Mouse (Mus musculus) retina, adult 2 months (tissue): ENCODE measurements around the gene Dcaf5.
A peak's percentile ranks its signal among the peaks of the same experiment; 100 is the strongest.

Experiments
- DNase-seq: peaks from one replicate; pipeline ENCODE4 v3.0.0-alpha.2; 2012; ENCODE audit warnings: low read depth, low spot score

The Dcaf5 gene

DNA sequence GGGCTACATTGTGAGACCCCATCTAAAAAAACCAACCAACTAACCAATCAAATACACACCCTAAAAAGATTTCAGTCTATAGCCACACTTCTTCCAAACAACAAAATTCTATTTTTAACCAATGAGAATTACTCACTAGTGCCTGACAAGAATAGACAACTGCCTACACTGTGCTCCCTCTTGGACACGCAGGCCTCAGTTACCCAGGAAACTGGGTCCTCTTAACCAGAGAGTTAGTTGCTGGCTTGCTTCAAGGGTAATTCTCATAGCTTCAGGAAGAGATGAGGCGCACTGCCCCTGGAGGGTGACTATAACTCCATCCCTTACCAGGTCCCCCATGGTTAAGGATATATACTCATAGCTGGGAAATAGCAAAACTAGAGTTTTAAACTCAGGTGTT is 95.5 kb downstream of the Dcaf5 start:
- no peak for DNase-seq

DNA sequence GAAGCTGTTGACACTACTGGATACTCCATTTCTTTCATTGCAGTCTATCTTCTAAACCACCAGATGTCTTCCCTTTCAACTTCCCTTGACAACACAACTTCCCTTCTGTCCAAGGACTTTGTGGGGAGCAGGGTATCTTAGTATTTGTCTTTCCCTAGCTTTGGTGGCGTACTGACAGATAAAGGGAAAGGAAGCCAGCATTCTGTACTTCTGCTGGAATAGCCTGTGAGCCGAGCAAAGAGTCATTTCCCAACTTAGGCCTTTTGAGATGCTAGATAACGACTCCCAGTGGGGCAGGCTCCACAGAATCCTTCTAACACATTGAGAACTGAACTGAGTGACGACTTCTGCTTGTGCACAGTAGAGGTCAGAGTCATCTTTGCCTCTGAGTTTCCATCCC is 102.2 kb downstream of the Dcaf5 start:
- DNase-seq, result no peak

DNA sequence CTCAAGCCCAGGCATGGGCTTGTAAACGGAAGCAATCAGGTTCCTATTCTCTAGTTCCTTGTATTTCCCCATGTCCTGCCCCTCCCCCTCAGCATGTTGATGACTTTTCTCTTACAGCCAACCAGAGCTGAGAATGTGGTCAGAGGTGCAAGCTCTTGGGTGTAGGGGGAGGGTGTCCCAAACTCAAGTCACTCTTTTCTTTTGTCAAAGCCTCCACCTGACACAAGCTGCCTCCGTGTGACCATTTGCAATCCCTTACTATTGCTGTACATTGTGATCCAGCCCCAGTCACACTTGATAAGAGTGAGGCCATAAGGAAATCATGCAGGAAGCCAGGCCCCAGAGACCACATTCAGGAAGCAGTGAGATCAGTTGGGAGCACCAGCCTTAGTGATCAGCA is 104.8 kb downstream of the Dcaf5 start:
- DNase-seq, result no peak

DNA sequence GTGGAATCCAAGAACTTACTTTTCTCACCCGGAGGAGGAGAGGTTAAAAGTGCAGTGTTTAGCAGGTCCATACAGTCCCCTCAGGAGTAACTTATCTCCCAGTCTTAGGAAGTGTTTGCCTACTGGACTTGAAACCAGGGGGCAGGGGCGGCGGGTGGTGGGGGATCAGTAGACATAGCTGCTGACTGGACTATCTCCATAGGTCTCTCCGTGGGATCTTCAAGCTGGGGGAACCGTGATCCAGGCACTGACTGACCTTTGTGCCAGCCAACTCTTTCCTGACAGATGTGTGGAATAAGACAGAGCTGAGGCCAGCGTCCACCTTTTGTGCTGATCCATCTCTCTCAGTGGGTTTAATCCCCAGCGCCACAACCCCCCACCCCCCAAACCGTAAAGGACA is 105.6 kb downstream of the Dcaf5 start:
- DNase-seq, result no peak

DNA sequence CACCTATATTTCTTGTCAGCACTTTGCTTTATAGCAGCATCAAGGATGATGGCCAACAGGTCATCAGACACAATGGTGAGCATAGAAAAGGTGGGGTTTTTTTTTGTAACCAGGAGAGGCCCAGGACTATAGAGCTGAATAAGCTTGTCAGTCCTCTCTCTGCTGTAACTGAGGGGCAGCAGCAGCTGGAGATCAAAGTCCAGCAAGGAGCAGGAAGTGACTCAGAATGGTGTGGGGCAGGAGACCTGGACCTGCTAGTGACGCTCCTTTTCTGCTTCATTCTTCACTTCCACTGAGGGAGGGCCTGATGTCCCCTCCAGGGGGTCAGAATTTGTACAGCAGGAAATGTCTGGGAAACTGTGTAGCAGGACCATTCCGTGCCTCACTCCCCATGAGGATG is 106.8 kb downstream of the Dcaf5 start:
- DNase-seq, result no peak

DNA sequence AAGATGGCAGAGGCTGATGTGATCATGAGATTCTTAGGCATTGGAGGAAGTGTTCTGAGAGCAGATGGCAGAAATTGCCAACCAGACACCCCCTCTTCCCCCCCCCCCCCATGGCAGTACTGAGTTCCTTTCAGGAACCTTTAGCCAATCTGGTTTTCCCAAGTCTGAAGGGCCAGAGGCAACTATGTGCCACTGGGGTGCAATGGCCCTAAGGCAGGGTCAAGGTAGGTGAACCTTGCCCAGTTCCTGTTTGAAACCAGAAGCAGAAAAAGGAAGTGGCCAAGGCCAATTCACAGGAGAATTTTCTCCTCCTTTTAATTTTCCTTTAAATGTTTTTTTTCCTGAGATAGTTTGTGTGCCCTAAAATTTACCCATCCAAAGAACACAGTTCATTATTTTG is 110.4 kb downstream of the Dcaf5 start:
- no peak for DNase-seq

DNA sequence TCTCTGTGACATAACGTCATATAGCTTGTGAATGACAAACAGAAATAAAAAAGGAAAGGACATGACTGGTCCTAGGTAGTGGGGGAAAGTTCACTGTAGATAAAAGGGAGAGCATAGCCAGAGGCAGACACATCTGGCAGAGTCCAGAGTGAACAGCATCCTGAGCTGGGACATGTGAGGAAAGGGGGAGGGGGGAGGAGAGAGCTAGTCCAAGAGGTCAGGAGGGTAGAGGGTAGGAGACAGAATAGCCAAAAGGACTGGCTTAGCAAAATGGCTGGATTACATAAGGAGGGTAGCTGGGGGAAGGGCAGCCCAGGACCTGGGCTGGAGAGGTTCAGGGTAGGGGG is 111.6 kb downstream of the Dcaf5 start:
- no peak for DNase-seq

DNA sequence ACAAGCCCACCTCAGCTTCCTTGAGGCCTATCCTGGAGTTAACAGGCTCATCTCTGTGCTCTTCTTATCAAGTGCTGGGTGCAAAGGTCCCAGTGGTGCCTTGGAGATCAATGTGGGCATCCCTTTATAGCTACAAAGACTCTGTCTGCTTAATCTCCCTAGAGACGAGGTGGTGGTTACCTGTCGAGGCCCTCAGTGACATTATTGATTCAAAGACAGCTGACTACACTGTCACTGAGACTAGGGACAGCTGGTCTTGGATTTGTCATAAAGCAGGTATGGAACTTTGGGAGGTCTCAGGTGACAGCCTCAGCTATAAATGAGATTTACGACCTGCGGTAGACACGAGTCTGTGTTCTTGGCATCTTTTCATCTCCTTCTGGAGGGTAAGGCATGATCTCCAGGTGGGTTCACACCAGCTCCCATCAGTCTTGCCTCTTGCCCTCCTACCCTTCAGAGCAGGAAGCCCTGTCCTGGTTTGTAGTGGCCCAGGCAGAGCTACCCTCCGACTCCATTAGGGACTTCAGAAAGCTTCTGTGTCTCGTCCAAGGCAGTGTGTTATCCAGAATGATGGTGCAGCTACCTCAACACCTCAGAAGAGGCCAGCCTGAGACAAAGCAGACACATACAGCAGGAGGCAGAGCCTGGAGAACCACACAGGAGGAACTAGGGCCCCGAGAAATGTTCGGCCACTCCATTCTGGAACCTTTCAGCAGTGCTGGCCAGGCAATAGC is 112.2 kb downstream of the Dcaf5 start:
- DNase-seq, result no peak

DNA sequence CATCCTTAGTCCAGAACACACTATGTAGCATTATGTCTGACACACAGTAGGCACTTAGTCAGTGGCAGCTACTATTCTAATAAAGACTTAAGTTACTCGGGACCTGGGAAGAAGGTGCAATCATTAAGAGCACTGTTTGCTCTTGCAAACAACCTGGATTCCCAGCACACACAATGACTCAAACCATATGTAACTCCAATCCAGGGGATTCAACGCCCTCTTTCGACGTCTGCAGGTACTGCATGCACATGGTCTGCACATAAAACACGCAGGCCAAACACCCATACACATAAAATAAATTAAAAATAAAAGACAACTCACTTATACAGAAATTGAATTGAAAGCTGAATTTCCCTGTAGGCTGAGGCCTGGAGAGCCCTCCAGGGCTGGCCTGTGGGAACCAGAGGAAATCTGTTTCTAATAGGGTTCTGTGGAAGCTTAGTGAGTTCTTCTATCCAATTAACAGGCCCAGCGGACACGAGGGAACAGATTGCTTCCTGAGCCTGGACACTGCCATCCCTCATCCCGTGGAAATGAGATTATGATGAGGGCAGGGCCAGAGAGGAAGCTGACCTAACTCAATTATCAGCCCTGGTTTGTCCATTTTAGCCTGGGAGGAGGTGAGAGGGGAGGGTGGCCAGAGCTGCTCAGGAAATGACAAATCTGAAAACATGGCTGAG is 112.9 kb downstream of the Dcaf5 start:
- DNase-seq, result peak; percentile 61

DNA sequence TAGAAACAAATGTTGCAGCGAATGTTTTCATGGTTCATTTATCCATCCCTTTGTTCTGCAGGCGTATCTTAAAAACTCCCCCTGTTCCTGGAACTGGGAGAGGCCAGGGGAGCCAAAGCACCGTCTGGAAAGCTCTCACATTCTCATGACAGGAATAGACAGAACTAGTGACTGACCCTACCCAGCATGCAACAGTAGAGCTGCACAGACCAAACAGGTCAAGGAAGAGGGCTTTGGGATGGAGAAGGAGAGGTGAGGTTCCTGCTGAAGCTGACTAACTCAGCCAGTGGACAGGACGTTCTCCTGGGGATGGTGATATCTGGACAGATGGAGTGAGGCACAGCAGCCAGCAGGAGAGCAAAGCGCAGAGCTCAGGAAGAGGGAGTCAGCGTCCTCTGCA is 113.9 kb downstream of the Dcaf5 start:
- no peak for DNase-seq

DNA sequence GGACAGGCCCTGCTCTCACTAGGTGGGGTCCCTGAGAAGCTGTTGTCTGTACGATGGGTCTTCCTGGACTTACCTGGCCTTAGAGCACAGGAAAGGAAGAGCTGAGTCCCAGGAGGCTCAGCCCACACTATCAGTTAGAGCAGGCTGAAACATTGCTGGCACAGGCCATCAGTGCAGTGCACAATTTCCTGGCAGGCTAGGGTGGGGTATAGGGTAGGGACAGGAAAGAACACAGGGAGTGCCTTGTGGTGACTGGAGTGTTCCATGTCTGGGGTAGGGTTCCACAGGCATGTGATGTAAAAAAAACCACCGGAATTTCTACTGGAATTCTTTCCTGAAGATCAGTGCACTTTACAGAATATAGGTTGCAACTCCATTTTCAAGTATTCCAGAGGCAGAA is 117.3 kb downstream of the Dcaf5 start:
- DNase-seq, result no peak

DNA sequence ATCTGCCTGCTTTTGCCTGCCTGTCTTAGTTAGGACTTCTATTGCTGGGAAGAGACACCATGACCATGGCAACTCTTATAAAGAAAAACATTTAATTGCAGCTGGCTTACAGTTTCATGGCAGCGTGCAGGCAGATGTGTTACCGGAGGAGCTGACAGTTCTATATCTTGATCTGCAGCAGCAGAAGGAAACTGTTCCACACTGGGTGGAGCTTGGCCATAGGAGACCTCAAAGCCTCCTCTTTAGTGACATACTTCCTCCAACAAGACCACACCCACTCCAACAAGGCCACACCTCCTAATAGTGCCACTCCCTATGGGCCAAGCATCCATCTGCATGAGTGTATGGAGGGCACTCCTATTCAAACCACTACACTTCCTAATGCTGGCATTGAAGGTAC is 121.1 kb downstream of the Dcaf5 start:
- DNase-seq, result no peak

DNA sequence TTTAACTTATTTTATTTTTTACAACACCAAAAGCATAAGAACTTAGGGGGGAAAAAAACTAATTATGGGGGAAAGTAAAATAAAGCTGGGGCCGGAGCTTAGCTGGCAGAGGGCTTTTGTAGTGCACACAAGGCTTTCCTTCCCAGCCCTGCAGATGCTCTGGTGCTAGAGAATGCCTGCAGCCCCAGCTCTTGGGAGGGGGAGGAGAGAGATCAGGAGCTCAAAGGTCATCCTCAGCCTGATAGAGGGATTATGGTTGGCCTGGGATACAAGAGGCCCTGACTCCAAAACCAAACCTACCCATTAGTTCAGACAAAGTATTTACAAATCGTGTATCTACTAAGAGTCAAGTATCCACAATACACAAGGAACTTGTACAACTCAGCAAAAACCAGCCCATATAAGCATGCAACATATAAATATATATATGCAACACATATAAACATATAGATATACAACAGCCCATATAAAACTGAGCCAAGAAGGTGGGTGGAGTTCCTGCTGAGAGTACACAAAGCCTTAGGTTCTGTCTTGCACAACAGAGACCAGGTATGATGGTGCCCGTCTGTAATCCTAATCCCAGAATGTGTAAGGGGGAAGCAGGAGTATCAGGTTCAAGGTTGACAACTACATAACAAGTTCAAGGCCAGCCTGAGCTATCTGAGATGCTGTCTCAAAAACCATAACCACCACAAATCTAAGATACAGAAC is 124.3 kb downstream of the Dcaf5 start:
- DNase-seq, result no peak

DNA sequence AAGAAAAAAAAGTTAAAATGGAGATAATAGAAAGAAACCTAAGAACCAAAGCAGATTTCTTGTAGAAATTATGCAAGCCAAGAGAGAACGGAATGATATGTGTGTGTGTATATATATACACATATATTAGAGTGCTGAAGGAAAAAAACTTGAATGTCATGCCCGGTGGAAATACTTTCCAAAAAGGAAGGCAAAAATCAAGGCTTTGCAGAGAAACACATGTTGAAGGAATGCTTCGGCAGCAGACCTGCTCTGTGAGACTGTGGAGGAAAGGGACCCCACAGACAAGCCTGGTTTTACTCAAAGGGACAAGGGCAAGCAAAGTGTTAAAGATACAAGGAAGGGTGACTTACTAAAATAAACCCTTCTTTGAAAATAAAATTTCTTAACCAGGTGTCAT is 128.8 kb downstream of the Dcaf5 start:
- DNase-seq, result no peak

DNA sequence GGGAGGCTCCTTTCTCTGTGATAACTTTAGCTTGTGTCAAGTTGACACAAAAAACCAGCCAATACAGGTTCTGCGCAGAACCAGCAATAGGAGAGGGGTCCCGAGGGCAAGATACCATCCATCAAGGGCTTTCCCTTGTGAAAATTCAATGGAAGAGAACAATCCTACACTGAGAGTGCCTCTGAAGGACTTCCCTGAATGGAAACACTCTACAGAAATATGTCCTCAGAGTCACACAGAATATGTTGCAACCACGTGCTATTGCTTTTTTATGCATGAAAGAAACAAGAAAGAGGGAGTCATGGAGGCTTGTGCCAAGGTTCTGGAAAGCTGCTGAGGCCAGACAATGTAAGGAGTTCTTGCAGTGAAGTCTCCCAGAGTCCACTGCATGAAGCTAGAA is 131.9 kb downstream of the Dcaf5 start:
- no peak for DNase-seq

DNA sequence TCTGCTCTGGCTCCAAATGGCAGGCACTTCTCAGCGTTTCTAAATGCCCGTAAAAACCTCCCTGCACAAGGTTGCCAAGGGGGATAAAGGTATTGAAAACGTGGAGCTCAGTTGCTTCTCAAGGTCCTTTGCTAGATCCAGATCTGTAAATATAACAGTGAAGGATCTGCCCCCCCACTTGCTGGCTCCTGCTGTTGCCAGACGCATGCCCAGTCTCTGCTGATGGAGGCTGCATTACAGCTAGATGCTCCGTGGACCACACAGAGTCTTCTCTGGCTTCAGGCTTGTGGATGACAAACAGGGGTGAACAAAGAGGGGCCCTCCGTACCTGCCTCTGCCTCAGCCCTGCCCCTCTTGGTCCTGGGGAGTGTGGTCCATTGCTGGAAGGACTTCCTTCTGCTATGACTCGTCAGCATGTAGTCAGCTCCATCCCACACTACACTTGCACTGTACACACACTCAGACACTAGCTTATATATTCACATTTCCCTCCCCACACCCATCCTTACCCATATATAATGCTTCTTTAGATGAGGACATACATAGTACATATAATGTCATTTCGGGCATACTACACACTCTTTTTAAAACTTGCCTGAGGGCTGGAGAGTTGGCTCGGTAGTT is 135.5 kb downstream of the Dcaf5 start:
- no peak for DNase-seq

DNA sequence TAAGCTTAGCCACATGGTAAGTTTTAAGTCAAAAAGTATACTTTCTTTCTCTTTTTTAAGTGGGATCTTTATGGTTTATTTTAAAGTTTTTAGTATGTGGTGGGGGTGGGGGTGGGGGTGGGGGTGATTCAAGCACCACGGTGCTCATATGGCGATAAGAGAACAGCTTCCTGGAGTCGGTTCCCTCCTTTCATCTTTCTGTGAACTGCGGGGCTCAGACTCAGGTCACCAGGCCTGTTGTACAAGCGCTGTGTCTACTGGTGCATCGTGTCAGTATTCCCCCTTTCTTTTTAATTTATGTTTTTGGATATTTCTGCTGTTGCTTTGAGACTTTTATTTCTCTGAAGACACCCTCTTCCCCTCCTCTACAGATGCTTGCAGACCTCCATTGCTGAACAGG is 137.7 kb downstream of the Dcaf5 start:
- no peak for DNase-seq

DNA sequence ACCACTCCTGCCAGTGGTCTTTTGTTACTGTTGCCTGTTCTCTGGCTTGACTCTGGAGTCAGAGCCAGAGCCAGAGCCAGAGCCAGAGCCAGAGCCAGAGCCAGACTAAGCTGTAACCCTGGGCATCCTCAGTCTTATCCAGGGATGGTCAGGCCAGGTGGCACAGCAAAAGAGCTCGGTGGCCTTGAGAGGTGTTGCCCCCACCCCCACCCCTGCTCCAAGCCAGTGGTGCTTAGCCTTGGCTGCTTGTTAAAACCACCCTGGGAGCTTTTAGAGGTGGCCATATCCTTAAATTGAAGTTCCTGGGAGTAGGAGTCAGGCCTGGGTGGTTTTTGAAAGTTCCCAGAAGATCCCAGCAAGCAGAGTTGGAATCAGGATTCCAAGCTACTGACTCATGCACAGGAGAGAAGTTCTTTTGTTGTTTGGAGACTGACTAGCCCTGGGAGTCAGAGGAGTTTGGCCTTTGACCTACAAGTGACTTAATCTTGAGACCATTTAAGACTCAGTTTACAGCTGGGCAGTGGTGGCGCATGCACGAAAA is 144.4 kb downstream of the Dcaf5 start:
- no peak for DNase-seq

DNA sequence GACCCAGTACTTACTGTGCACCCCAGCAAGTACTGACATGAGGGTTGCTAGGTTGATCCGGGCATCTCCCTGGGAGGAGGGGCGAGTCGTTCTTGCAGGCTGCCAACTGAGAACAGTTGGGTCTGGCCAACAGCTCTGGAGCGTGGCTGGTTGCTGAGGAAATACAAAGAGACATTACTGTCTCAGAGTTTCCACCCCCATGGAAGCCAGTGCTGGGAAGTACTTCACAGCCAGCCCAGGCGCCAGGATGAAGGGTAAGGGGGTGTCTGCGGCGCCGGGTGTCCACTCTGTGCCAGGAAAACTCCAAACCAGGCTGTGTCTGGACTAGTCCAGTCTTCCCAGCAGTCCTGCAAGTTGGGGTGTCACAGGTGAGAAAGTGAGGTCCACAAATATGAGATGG is 145.4 kb downstream of the Dcaf5 start:
- DNase-seq, result no peak

DNA sequence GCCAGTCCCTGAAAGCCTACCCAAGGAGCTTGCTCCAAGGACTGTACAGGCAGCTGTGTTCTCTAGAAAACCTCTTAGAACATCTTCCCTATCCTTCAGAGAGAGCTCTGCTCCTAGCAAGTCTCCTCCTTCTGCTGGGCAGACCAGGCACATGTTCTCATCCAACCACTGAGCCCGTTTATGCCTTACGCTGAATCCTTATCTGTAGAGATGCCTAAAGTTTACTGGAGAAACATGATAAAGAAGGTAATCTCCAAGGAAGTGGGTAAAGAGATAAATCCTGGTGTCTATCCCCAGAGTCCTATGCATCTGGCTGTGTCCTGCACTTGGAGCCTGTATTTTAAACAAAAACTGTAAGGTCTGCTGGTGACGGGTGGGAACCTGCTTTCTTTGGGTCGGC is 145.9 kb downstream of the Dcaf5 start:
- no peak for DNase-seq

DNA sequence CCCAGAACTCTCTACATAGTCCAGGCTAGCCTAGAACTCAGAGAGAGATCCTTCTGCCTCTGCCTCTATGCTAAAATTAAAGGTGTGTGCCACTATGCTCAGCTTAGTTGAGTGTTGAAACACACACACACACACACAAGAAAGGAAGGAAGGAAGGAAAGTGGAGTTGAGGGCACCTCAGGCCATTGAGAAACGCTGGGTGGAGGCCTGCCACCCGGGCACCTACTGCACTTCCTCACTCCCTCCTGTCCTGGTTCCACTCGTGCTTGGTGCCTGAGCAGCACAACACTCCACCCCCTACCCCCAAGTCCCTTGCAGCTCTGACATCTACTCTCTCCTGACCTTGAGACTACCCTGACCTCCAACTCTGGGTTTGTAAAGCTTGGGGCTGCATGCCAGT is 146.7 kb downstream of the Dcaf5 start:
- DNase-seq, result no peak

DNA sequence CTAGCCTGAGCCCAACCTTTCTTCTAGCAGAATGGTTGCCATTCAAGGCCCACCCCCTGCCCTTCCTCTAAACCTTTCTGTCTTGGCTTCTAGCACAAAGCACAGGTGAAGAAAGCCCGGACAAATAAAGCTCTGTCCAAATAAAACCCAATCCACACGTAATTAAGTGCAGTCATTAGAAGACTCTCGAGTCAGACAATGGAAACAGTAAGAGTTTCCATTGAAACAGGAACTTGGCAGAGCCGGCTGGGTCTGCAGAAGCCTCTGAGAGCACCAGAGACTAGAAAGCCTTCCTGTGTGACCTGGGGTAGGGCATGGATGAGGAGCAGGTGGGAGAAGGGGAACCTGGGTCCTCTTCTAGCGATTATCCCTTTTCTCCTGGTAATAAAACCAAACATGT is 150.5 kb downstream of the Dcaf5 start:
- no peak for DNase-seq
